Mouse (Mus musculus) embryonic facial prominence, embryonic 11.5 days (tissue): ENCODE measurements around the gene Slc17a4. TPM values are rescaled to one million over a fixed set of nuclear protein-coding genes. Genes with fewer than 3 reads are reported as not detected.
A peak's percentile ranks its signal among the peaks of the same experiment; 100 is the strongest.

Experiments
- ATAC-seq: fragments of 200-750 bp; cut with Nextera tagmentation; replicated peaks from 2 replicates; pipeline ENCODE4 v1.8.0; 2017; ENCODE audit warnings: low read depth; ENCODE audit not compliant: insufficient number of reproducible peaks, low FRiP score, low TSS enrichment
- DNase-seq: peaks from one replicate; pipeline ENCODE4 v3.0.0-alpha.2; 2015; ENCODE audit warnings: low spot score
- H3K27ac ChIP-seq: fragments of 300-500 bp; sonication (generic); replicated peaks from 2 replicates; pipeline ENCODE4 v1.5.1; 2014; ENCODE audit warnings: mild to moderate bottlenecking, low read depth, low read length, control low read depth
- H3K27me3 ChIP-seq: fragments of 300-500 bp; sonication (generic); 2 replicates; pipeline ENCODE4 v1.6.1; 2014; ENCODE audit warnings: mild to moderate bottlenecking, low read length, moderate library complexity, mixed read lengths; ENCODE audit not compliant: control insufficient read depth, insufficient read depth
- H3K36me3 ChIP-seq: fragments of 300-500 bp; sonication (generic); replicated peaks from 2 replicates; pipeline ENCODE4 v1.6.1; 2014; ENCODE audit warnings: low read depth, mild to moderate bottlenecking, low read length, moderate library complexity, mixed read lengths; ENCODE audit not compliant: control insufficient read depth, insufficient read depth
- H3K4me1 ChIP-seq: fragments of 300-500 bp; sonication (generic); 2 replicates; pipeline ENCODE4 v1.6.1; 2014; ENCODE audit warnings: low read length, mixed read lengths; ENCODE audit not compliant: control insufficient read depth, insufficient read depth
- H3K4me2 ChIP-seq: fragments of 300-500 bp; sonication (generic); 2 replicates; pipeline ENCODE4 v1.6.1; 2014; ENCODE audit warnings: low read depth, mild to moderate bottlenecking, control low read depth, low read length, moderate library complexity
- H3K4me3 ChIP-seq: fragments of 300-500 bp; sonication (generic); 2 replicates; pipeline ENCODE4 v1.5.1; 2014; ENCODE audit warnings: low read depth, low read length, control low read depth
- H3K9ac ChIP-seq: fragments of 300-500 bp; sonication (generic); replicated peaks from 2 replicates; pipeline ENCODE4 v1.6.1; 2014; ENCODE audit warnings: mild to moderate bottlenecking, control low read depth, low read length
- H3K9me3 ChIP-seq: fragments of 300-500 bp; sonication (generic); replicated peaks from 2 replicates; pipeline ENCODE4 v1.6.1; 2016; ENCODE audit warnings: mild to moderate bottlenecking, low read length, inconsistent platforms, mixed read lengths; ENCODE audit not compliant: control insufficient read depth
- WGBS: fragments of 180-500 bp; shearing (Covaris S2); extraction: QIAGEN DNeasy Blood & Tissue Kit; methylation state at CpG from one replicate; pipeline ENCODE4 v1.1.7; 2014; 5-methylcytosine and 5-hydroxymethylcytosine counted together
- polyA plus RNA-seq: library from polyadenylated mRNA; unstranded; fragments of >200 nt; fragmentation: Nextera tagmentation; extraction: Ambion mirVana; gene quantifications from 2 replicates; pipeline ENCODE4 v1.2.1, GENCODE M21; 2014

Gene Slc17a4
- polyA plus RNA-seq, result not detected in 2 replicates

DNA sequence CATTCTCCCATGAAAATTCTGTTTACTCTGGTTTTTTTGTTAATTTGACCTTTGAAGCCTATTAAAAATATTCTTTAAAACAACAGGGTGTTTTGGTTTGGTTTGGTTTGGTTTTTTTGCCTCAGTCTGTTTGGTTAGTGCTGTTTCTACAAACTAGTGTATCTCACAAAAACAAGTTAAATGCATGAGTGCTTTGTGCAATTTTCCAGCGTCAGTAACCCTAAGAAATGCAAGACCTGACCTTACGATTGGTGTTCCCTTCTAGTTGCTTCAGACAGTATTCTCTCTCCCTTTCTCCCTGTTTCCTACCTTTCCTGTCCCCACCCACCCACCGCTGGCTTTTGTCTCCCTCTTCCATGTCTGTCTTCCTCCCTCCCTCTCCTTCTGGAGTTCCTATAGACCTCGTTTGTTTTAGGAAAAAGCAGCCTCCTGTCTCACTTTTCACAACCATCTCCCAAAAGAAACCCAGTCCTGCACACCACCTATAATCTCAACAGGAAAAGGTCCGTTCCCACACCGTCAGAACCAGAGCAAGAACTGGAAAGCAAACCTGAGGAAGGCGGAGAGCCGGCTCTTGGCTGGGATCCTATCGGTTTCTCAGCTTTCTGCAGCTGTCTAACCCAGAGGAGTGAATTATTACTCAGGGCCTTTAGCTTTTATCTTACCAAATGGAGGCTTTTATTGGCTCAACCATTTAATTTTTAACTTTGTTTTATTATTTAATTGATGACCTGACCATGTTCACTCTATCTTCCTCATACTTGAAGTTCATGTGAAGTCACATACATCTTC lies at the start of gene Slc17a4:
Gene Slc17a4, minus strand, starts transcription at position 634 of the 792 bp plus-strand sequence.
- Histone ChIP-seq H3K9ac (no peak within 1 kb of the TSS), H3K27ac (no peak within 1 kb of the TSS), H3K4me2 (no peak within 1 kb of the TSS), H3K27me3 (no peaks in the 10 kb centered on the region), H3K4me3 (no peak within 1 kb of the TSS), H3K9me3 (no peaks in the 10 kb centered on the region), H3K36me3 (no peaks in the 10 kb centered on the region), H3K4me1 (no peaks in the 10 kb centered on the region)
- DNase-seq (no peak), ATAC-seq (no peak)
- 76% methylated on average over 9 of the region's 9 CpGs for WGBS

DNA sequence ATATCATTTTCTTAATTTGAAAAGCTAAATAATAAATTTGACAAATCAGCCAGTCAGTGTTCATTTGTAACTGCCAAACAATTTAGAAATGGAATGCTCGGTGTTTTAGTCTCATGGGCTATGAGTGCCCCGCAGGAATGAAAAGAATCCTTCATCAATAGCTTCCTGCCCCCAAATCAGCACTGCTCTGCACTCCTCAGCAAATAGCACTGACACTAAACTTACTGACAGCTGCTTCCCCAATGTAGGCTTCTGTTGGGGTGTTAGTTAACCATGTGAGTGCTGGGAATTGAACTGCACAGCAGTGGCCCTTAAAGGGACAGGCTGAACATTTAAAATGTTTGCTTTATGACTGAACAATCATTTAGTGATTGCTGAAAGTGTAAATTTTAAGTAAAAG lies 45.0 kb upstream of the Slc17a4 start:
- no peak overlapping the region for H3K4me2 ChIP-seq
- no peaks in the 10 kb centered on the region for H3K27me3 ChIP-seq
- no peak overlapping the region for H3K9ac ChIP-seq
- no peak for DNase-seq
- H3K4me1 ChIP-seq, result no peaks in the 10 kb centered on the region
- ATAC-seq, result no peak
- no peak overlapping the region for H3K4me3 ChIP-seq
- no peaks in the 10 kb centered on the region for H3K36me3 ChIP-seq
- no peaks in the 10 kb centered on the region for H3K9me3 ChIP-seq
- 10% methylated on average over 2 of the region's 2 CpGs for WGBS
- no peak overlapping the region for H3K27ac ChIP-seq

DNA sequence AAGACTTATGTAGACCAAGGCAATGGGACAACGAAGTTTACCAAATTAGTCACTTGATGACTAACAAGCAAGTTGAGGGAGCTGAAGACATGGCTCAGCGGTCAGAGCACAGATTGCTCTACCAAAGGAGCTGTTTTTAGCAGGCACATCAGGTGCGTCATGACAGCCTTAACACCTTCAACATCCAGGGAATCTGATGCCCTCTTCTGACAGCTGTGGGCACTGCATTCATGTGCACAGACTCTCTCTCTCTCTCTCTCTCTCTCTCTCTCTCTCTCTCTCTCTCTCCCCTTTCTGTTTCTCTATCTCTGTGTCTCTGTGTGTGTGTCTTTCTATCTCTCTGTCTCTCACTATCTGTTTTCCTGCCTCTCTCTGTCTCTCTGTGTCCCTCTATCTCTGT lies 36.1 kb upstream of the Slc17a4 start:
- WGBS, result 73% methylated on average over 3 of the region's 3 CpGs
- no peaks in the 10 kb centered on the region for H3K4me1 ChIP-seq
- no peak overlapping the region for H3K4me3 ChIP-seq
- no peaks in the 10 kb centered on the region for H3K9me3 ChIP-seq
- no peaks in the 10 kb centered on the region for H3K36me3 ChIP-seq
- no peak for DNase-seq
- H3K4me2 ChIP-seq, result no peak overlapping the region
- no peak for ATAC-seq
- no peak overlapping the region for H3K27ac ChIP-seq
- no peaks in the 10 kb centered on the region for H3K27me3 ChIP-seq
- H3K9ac ChIP-seq, result no peak overlapping the region

DNA sequence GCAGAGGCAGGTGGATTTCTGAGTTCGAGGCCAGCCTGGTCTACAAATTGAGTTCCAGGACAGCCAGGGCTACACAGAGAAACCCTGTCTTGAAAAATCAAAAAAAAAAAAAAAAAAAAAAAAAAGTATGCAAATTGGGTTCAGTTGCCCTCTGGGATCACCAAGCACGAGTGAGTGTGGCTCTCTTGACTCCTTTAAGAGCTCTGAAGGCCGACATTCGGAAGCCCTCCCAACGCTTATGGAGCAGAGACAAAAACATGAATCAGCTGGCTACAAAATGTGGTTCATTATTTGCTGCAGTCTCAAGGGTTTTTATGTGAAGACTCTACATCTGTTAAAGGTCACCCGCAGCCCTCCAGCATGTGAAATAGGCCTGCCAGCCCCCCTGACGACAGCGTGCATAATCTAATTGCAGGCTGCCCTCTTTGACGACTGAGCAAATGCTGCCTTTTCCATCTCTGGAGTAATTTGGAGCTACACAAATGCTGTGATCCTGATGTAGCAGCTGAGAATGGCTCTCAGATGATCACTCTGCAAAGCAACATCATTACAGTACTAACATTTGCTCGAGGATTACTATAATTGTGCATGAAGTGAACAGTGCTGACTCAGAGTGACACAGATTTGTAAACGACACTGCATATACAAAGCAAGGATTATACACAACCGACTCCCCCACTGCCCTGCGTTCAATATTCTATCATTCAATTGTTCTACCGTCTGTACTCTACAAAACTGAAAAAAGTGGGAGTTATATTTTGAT lies 34.9 kb upstream of the Slc17a4 start:
- ATAC-seq, result no peak

GRCm38 (mm10) chr13:23946254-23946653 lies 31.4 kb upstream of the Slc17a4 start:
- Histone ChIP-seq H3K27ac (no peak overlapping the region), H3K4me2 (no peak overlapping the region), H3K27me3 (no peaks in the 10 kb centered on the region), H3K36me3 (no peaks in the 10 kb centered on the region), H3K4me3 (no peak overlapping the region), H3K9me3 (no peaks in the 10 kb centered on the region), H3K4me1 (no peaks in the 10 kb centered on the region), H3K9ac (no peak overlapping the region)
- 26% methylated on average over 2 of the region's 2 CpGs for WGBS
- DNase-seq, result no peak
- ATAC-seq, result no peak

More for the DNA sequence above, 34.9 kb upstream of the Slc17a4 start:
- Histone ChIP-seq H3K9me3 (no peaks in the 10 kb centered on the region), H3K27ac (no peak overlapping the region), H3K4me1 (no peaks in the 10 kb centered on the region), H3K36me3 (no peaks in the 10 kb centered on the region), H3K9ac (no peak overlapping the region), H3K4me2 (no peak overlapping the region), H3K27me3 (no peaks in the 10 kb centered on the region), H3K4me3 (no peak overlapping the region)
- DNase-seq, result peak; percentile 51
- 43% methylated on average over 14 of the region's 14 CpGs for WGBS

- DNase-seq (peak; percentile 18), ATAC-seq (no peak)
- WGBS, result 46% methylated on average over 2 of the region's 2 CpGs
- no peak overlapping the region for H3K27ac ChIP-seq
- no peaks in the 10 kb centered on the region for H3K27me3 ChIP-seq
- H3K4me2 ChIP-seq, result no peak overlapping the region
- no peaks in the 10 kb centered on the region for H3K4me1 ChIP-seq
- H3K36me3 ChIP-seq, result no peaks in the 10 kb centered on the region
- H3K4me3 ChIP-seq, result no peak overlapping the region
- no peaks in the 10 kb centered on the region for H3K9me3 ChIP-seq
- no peak overlapping the region for H3K9ac ChIP-seq
These were observed 28.1 kb upstream of the Slc17a4 start for GRCm38 (mm10) chr13:23942861-23943260.

- 69% methylated on average over 6 of the region's 6 CpGs for WGBS
- no peak overlapping the region for H3K27ac ChIP-seq
- no peak overlapping the region for H3K9ac ChIP-seq
- H3K4me3 ChIP-seq, result no peak overlapping the region
- ATAC-seq, result no peak
- no peak overlapping the region for H3K4me2 ChIP-seq
- no peak for DNase-seq
- no peaks in the 10 kb centered on the region for H3K9me3 ChIP-seq
- H3K36me3 ChIP-seq, result no peaks in the 10 kb centered on the region
- H3K27me3 ChIP-seq, result no peaks in the 10 kb centered on the region
- H3K4me1 ChIP-seq, result no peaks in the 10 kb centered on the region
These were observed 25.5 kb upstream of the Slc17a4 start for GRCm38 (mm10) chr13:23940291-23940690.

GRCm38 (mm10) chr13:23938699-23939098 lies 23.9 kb upstream of the Slc17a4 start:
- Histone ChIP-seq H3K9me3 (no peaks in the 10 kb centered on the region), H3K4me1 (no peaks in the 10 kb centered on the region), H3K9ac (no peak overlapping the region), H3K27me3 (no peaks in the 10 kb centered on the region), H3K36me3 (no peaks in the 10 kb centered on the region), H3K27ac (no peak overlapping the region), H3K4me3 (no peak overlapping the region), H3K4me2 (no peak overlapping the region)
- DNase-seq, result no peak
- ATAC-seq, result no peak
- 89% methylated on average over 1 of the region's 1 CpGs for WGBS
